Mouse (Mus musculus) gastrocnemius, postnatal 10 days (tissue): ENCODE measurements at regions not wholly inside any gene's neighbourhood (a gene's known extent, or its start where the extent isn't known, plus 50 kb on each side); places are given as distances from the start of the nearest gene placed in this dataset.
"Not testable (repeated sequence)": the region's sequence is repeated elsewhere in the genome, so short reads cannot be mapped to it uniquely, and the experiment has no call there.

Experiments
- DNase-seq: peaks from one replicate; pipeline ENCODE4 v3.0.0; 2021; ENCODE audit warnings: mixed read lengths
- microRNA-seq, 2 experiments: library from miRNA; unstranded; fragments of <30 nt; microRNA quantifications; one replicate each; pipeline ENCODE4 v1.2.0; 2021

DNA sequence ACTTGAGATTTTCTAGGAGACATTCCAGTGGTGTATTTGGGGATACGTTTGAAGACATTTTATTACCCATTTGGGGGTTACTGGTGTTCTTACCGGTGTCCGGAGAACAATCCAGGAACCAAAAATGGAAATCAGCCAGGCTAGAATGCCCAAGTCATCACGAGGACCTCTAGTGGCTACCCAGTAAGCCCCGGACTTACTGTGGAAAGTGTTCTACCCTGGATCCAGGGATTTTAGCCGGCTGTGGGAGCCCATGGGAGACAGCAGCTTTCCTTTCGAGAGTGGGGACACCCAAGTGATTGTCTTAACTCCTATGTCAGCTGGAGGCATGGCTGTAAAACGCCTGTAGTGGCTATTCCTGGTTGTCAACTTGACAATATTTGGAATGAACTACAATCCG is 77.0 kb upstream of the Lemd2 start:
- no peak for DNase-seq

DNA sequence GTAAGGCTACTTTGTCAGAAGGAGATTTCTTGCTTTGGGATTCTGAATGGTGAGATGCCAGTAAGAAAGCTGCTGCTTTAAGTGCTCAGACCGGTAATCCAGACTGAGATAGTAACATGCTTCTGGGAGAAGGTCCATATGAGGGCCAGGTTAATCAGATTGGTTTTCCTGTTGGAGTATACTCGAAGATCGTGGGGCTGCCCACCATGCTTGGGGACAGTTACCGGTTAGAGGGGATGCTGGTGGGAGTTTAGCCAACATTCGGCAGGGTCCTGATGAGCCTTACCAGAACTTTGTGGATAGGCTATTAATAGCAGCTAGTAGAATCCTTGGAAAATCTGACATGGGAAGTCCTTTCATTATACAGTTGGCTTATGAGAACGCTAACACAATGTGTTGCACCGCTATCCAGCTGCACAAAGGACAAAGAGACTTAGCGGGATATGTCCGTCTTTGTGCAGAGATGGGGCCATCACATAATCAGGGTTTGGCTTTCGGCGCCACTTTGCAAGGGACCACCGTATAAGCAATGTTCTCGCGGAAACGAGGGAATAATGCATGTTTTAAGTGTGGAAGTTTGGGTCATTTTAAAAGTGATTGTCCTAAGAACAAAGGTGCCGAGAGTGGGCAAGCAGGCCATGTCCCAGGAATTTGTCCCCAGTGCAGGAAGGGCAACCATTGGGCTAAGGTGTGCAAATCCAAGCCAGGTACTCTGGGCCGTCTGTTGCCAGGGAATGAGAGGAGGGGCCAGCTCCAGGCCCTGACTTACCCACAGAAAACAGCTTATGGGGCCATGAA is 75.4 kb upstream of the Lemd2 start:
- DNase-seq: not testable (repeated sequence)

- not testable (repeated sequence) for DNase-seq
These were observed 73.5 kb upstream of the Lemd2 start for GRCm38 (mm10) chr17:27277786-27278185.

DNA sequence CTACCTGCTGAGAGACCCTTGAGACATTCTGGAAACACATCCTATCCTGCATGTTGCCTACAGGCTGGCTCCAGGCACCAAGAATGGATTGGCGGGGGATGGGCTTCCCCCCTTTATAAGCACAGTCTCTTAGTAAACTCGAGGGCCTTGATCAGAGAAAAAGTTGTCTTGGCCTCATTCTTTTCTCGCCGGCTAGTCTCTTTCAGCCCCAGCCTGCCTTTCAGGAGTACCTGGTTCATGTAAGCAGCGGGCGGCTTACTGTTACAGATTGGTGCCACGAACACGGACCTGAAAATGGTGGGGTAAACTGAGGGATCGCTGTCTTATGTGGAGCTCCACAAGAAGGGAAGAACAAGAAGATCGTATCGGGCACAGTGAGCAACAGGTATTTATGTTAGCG is 67.5 kb upstream of the Lemd2 start:
- DNase-seq: not testable (repeated sequence)

- DNase-seq: not testable (repeated sequence)
These were observed 66.5 kb upstream of the Lemd2 start for GRCm38 (mm10) chr17:27270776-27271175.

GRCm38 (mm10) chr17:27264607-27265006 is 60.3 kb upstream of the Lemd2 start:
- DNase-seq: not testable (repeated sequence)

DNA sequence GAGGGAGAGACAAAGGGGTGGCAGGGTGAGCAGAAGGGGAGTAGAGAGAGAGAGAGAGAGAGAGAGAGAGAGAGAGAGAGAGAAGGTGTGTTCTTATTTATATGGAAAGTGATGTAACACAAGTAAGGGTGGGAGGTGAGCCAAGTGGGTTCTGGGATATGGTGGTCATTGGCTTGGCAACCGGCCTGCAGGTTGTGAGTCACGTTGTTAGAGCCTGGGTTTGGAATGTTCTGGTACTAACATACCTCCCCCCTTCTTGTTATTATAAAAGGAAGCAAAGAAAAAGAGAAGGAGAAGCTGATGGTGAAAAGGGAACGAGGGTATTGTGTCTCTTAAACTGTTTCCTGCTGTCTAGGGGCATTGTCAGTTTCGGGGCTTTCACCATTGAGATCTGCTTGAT is 58.3 kb upstream of the Lemd2 start:
- DNase-seq: no peak

DNA sequence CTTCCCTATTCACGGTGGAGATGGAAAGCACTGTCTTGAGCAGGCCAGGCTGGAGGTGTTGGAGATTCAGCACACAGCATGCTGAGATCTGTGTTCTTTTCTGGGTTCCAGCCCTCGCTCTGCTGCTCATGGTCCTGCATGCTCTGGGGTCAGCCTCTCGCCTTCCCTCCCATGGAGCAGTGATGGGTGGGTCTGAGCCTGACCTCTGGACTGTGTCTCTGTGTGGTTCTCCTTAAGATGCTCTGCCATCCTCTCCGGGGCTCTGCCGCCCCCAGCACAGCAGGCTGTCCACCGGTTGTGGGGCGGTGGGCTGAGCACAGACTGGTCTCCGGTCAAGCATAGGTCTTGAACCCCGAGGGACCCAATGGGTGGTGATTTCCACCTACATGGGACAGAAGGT is 57.7 kb upstream of the Lemd2 start:
- DNase-seq: no peak

DNA sequence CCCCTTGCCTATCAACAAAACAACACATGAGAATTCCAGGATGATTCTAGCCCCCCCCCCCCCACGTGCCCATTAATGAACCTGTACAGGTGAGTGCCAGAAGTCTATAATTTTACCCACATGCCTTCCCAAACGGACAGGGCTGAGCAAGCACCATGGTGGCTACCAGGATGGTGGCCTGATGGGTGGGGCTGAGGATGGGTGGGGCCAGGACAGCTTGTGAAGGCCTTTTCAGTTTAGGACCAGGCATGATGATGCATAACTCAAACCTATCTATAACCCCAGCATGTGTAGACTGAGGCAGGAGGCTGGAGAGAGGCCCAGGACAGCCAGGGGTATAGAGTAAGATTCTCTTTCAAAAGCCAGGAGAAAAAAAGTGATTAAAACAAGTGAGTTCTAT is 57.0 kb upstream of the Lemd2 start:
- no peak for DNase-seq

- DNase-seq: no peak
These were observed 55.8 kb upstream of the Lemd2 start for GRCm38 (mm10) chr17:27260116-27260515.

DNA sequence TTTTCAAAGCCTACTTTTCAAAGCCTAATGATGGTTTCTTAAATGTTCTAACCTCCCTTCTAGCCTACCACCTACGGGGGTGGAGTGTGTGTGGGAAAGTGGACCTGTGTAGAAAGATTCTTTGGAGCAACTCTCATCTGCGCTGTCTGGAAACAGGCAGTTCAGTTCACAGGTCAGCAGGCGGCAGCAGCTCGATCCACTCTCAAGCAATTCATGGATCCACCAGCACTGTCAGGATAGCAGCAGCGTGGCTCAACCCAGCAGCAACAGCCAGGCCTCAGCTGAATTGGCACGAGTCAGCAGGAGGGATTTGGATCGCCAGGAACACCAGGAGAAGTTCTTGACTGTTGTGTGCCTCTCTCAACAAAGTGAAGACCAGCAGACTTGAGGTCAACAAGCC is 53.1 kb upstream of the Lemd2 start:
- peak; percentile 52 for DNase-seq

GRCm38 (mm10) chr17:27255804-27256203 is 51.5 kb upstream of the Lemd2 start:
- DNase-seq: peak; percentile 17

Small RNA genes in the stretch of these regions (microRNA-seq; reads per million reads assigned to microRNA genes)
- gene Mir7214 (0 reads per million in 2 experiments), gene Mir7216 (0 reads per million in 2 experiments), gene Mir7217 (0 reads per million in 2 experiments), gene Mir7218 (0 reads per million in 2 experiments)
